Mouse (Mus musculus): Measurements from ENCODE around the gene Map4k2.

GRCm38 (mm10) chr19:6386234-6386633 lies 45.3 kb downstream of the Map4k2 start:
- no peak for TF ChIP-seq CTCF (IDR thresholded peaks at IDR 0.05; ENCODE audit: borderline replicate concordance, extremely low read depth, insufficient read depth, insufficient read length)
- TF ChIP-seq POLR2A (IDR thresholded peaks at IDR 0.05; ENCODE audit: borderline replicate concordance, extremely low read depth, insufficient read depth, insufficient read length, poor library complexity, severe bottlenecking) = no peak
